Mouse (Mus musculus) MEL (cell line): ENCODE data around the gene Parm1.

Experiments
- CHD1 ChIP-seq: IDR thresholded peaks from 2 replicates; pipeline ENCODE4 v1.6.1; 2012; ENCODE audit warnings: low read depth, mild to moderate bottlenecking, inconsistent platforms, low read length, improper control_type of control experiment
- CTCF ChIP-seq, 3 experiments: IDR thresholded peaks in 2 of 3; conservative IDR thresholded peaks in 1 of 3; 2 replicates each; pipeline ENCODE4 v1.5.1; 2011 to 2012; ENCODE audit warnings: low read length in 3 of 3, low read depth in 2 of 3, mild to moderate bottlenecking in 2 of 3, improper control_type of control experiment in 1 of 3, inconsistent platforms in 1 of 3, mixed read lengths in 1 of 3, moderate library complexity in 1 of 3; ENCODE audit not compliant: control insufficient read depth in 1 of 3, insufficient read depth in 1 of 3, poor library complexity in 1 of 3, severe bottlenecking in 1 of 3
- GATA1 ChIP-seq: IDR thresholded peaks from 2 replicates; pipeline ENCODE4 v1.6.1; 2011; ENCODE audit warnings: low read depth, low read length, improper control_type of control experiment
- MAFK ChIP-seq: IDR thresholded peaks from 2 replicates; pipeline ENCODE4 v1.6.1; 2011; ENCODE audit warnings: low read depth, mild to moderate bottlenecking, low read length, improper control_type of control experiment, borderline replicate concordance
- MYB ChIP-seq: IDR thresholded peaks from 2 replicates; pipeline ENCODE4 v1.6.1; 2011; ENCODE audit warnings: mild to moderate bottlenecking, low read depth, low read length, improper control_type of control experiment
- NRF1 ChIP-seq: IDR thresholded peaks from 2 replicates; pipeline ENCODE4 v1.6.1; 2014; ENCODE audit warnings: low read depth, mild to moderate bottlenecking, inconsistent platforms, low read length, improper control_type of control experiment, moderate library complexity; ENCODE audit not compliant: poor library complexity, insufficient read depth, severe bottlenecking
- POLR2A ChIP-seq, 2 experiments: IDR thresholded peaks; 2 replicates each; pipeline ENCODE4 v1.6.1; 2011 to 2012; ENCODE audit warnings: low read length in 2 of 2, mild to moderate bottlenecking in 2 of 2, control low read depth in 1 of 2, improper control_type of control experiment in 1 of 2, low read depth in 1 of 2, moderate library complexity in 1 of 2; ENCODE audit not compliant: control insufficient read depth in 1 of 2, insufficient read depth in 1 of 2, poor library complexity in 1 of 2
- POLR2AphosphoS2 ChIP-seq: IDR thresholded peaks from 2 replicates; pipeline ENCODE4 v1.6.1; 2011; ENCODE audit warnings: low read length, improper control_type of control experiment
- RAD21 ChIP-seq: IDR thresholded peaks from 2 replicates; pipeline ENCODE4 v1.6.1; 2011; ENCODE audit warnings: mild to moderate bottlenecking, low read depth, low read length, improper control_type of control experiment
- SMC3 ChIP-seq: IDR thresholded peaks from 2 replicates; pipeline ENCODE4 v1.6.1; 2011; ENCODE audit warnings: low read depth, low read length, improper control_type of control experiment

DNA sequence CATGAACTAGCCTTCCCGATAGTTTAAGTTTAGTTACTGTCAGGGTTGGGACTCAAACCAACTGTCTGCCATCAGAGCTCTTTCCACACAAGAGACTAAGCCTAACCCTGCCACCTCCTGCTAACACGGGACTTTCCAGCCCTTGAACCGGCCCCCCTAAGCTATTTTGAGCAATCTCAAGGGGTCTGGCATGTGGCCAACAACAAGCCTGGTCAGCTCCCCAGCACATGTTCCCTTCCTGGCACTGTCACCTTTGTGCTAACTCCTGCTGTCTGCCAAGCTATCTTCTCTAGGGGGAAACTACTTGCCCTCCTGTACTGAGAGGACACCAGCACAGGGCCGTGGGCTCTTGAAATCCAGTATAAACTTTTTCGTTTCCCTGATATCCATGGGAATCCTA is 112.1 kb downstream of the Parm1 start:
- TF ChIP-seq RAD21 (no peak), POLR2AphosphoS2 (no peak), POLR2A (IDR thresholded peaks at IDR 0.05; ENCODE audit: control insufficient read depth in 1 of 2, insufficient read depth in 1 of 2, low read depth in 1 of 2, low read length in 2 of 2, poor library complexity in 1 of 2) (no peak), MYB (no peak), SMC3 (no peak), CHD1 (no peak), CTCF (IDR thresholded peaks at IDR 0.05 in 2 of 3, conservative IDR thresholded peaks at IDR 0.05 in 1 of 3; ENCODE audit: control insufficient read depth in 1 of 3, insufficient read depth in 1 of 3, low read depth in 2 of 3, low read length in 3 of 3, poor library complexity in 1 of 3, severe bottlenecking in 1 of 3) (no peak), NRF1 (no peak), MAFK (no peak), GATA1 (no peak)
